Mouse (Mus musculus) liver, embryonic 14.5 days (tissue): ENCODE measurements around the gene Polr3e.

Experiments
- CTCF ChIP-seq: IDR thresholded peaks from 2 replicates; pipeline ENCODE4 v1.5.1; 2016; ENCODE audit warnings: antibody characterized with exemption, low read depth, control low read depth
- EP300 ChIP-seq: IDR thresholded peaks from 2 replicates; pipeline ENCODE4 v1.6.1; 2016; ENCODE audit warnings: antibody characterized with exemption, low read depth

DNA sequence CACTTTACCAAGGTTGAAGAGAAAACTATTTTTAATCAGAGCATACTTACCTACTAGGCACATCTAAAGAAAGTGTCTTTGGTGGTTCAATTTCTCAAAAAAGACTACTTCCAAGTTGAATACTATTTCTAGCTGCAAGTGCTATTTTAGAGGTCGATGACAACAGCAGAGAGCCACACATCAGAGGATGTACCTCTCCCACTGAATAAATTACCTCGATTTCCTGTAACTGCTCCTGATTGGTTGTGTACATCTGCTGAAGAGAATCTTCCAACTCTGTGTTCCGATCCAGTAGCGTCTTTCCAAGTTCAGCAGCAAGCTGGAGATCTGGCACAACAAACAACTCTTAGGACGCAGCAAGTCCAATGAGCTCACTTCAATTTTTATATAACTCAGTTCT, 52.6 kb downstream of the Polr3e start:
- no peak for TF ChIP-seq CTCF
- no peak for TF ChIP-seq EP300
